Mouse (Mus musculus): ENCODE measurements at regions not wholly inside any gene's neighbourhood (a gene's known extent, or its start where the extent isn't known, plus 50 kb on each side); places are given as distances from the start of the nearest gene placed in this dataset.

DNA sequence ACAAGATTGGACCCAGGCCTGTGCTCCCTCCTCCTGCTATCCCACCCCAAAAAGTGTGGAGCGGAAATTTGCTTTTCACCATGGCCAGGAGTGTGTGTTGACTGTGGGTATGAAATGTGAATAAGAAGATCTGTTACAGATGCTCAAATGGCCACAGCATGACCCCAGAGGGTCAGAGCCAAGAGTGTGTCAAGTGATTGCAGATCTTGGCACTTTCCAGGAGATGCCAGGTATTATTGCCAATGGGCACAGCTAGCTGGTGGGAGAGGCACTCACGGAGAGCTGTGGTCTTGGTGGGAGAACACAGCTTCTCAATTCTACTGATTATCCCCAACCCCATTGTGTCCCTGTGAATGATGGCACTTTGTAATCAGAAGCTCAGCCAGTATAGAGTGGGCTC, 62.7 kb downstream of the Smim20 start:
- Histone ChIP-seq H3K4me1 (no peaks in the 10 kb centered on the region), H3K36me3 (no peaks in the 10 kb centered on the region), H3K9ac (no peak overlapping the region), H3K9me3 (no peaks in the 10 kb centered on the region), H3K4me2 (no peak overlapping the region), H3K27ac (replicated peaks) (no peak overlapping the region), H3K27me3 (replicated peaks) (peaks cover 41% of the 10 kb centered on the region), H3K4me3 (no peak overlapping the region)
- no peak for ATAC-seq (ENCODE audit: extremely low read depth, insufficient number of reproducible peaks, low FRiP score, low TSS enrichment)
- 65% methylated on average over 2 of the region's 2 CpGs for WGBS

DNA sequence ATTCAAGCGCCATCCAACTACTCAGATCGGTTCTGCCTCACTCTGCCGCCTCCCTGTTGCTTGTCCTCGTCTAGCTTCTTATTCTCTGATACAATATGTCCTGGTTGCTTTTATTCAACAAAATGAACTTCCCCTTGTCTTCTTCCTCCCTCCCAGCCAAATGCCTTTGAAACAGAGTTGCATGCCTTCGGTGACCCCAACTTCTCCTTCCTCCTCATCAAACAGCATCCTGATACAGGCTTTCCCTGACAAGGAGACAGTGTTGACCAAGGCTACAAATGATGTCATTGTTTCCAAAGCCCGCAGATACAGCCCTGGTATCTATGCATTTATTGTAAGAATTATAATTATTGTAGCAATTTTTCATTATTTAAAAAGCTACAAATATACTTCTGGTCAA, 69.8 kb downstream of the Smim20 start:
- Histone ChIP-seq H3K4me3 (no peak overlapping the region), H3K9ac (no peak overlapping the region), H3K4me1 (no peaks in the 10 kb centered on the region), H3K27ac (replicated peaks) (no peak overlapping the region), H3K36me3 (no peaks in the 10 kb centered on the region), H3K9me3 (no peaks in the 10 kb centered on the region), H3K4me2 (no peak overlapping the region), H3K27me3 (replicated peaks) (0 out of 2 replicates have a peak, but pooled peaks cover 1% of the 10 kb centered on the region)
- 71% methylated on average over 6 of the region's 6 CpGs for WGBS
- ATAC-seq (ENCODE audit: extremely low read depth, insufficient number of reproducible peaks, low FRiP score, low TSS enrichment) = no peak

DNA sequence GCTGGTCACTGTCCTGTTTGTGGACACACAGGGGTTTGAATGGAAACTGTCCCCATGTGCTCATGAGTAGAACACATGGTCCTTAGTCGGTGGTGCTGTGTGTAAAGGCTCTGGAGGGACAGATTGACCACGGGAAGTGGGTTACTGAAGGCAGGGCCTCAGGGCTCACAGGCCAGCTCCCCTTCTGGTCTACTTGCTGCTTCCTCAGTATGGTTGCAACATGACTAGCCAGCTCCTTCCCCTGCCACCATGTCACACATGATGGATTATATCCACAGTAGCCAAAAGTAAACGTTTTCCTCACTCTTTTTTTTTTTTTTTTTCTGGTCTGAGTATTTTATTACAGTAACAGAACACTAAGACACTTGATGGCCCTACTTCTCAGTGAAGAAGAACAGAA, 70.9 kb downstream of the Smim20 start:
- H3K9me3 ChIP-seq = no peaks in the 10 kb centered on the region
- no peaks in the 10 kb centered on the region for H3K36me3 ChIP-seq
- H3K4me1 ChIP-seq = no peaks in the 10 kb centered on the region
- no peak overlapping the region for H3K4me3 ChIP-seq
- no peak overlapping the region for H3K9ac ChIP-seq
- H3K27me3 ChIP-seq (replicated peaks) = 0 out of 2 replicates have a peak, but pooled peaks cover 2% of the 10 kb centered on the region
- 39% methylated on average over 3 of the region's 3 CpGs for WGBS
- ATAC-seq (ENCODE audit: extremely low read depth, insufficient number of reproducible peaks, low FRiP score, low TSS enrichment) = no peak
- H3K4me2 ChIP-seq = no peak overlapping the region
- no peak overlapping the region for H3K27ac ChIP-seq (replicated peaks)

DNA sequence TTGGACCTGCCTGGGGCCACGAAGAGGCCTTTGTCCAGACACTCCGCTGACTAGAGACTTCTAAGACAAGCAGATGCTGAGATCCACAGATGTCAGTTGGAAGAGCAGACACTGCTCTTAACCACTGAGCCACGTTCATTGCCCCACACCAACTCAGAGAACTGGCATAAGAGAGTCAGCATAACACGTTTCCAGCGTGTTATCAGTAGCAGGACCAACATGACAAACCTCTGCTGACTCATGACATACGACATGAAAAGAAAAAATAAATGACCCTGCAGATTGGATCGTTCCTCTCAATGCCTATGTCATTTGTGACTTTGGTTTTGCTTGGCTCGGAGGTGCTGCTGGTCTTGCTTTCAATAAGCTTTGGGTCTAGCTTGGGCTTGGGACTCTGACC, 78.3 kb downstream of the Smim20 start:
- Histone ChIP-seq H3K4me2 (no peak overlapping the region), H3K27ac (replicated peaks) (no peak overlapping the region), H3K9ac (no peak overlapping the region), H3K27me3 (replicated peaks) (peaks cover 46% of the 10 kb centered on the region), H3K9me3 (no peaks in the 10 kb centered on the region), H3K36me3 (no peaks in the 10 kb centered on the region), H3K4me1 (0 out of 2 replicates have a peak, but pooled peaks cover 10% of the 10 kb centered on the region), H3K4me3 (no peak overlapping the region)
- WGBS = 65% methylated on average over 8 of the region's 8 CpGs
- no peak for ATAC-seq (ENCODE audit: extremely low read depth, insufficient number of reproducible peaks, low FRiP score, low TSS enrichment)

DNA sequence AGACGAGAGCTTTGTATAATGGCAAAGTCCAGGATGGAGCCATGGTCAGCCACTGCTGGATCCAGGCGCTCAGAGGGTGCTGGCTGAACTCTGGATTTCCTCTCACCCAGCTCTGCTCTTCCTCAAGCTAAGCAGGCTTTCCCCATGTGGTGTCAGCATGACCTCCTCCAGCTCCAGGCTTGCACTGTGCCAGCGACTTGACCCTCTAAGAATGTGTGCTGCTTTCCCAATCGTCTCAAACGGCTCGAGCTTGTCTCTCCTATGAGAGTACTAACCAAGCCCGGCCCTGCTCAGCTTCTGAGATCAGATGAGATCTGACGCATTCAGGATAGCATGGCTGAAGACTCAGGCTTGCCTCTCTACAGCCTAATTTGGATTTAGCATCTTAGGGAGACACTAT, 79.1 kb downstream of the Smim20 start:
- 28% methylated on average over 8 of the region's 8 CpGs for WGBS
- Histone ChIP-seq H3K27me3 (replicated peaks) (peaks cover 53% of the 10 kb centered on the region), H3K4me1 (0 out of 2 replicates have a peak, but pooled peaks cover 10% of the 10 kb centered on the region), H3K4me3 (no peak overlapping the region), H3K9me3 (no peaks in the 10 kb centered on the region), H3K9ac (no peak overlapping the region), H3K36me3 (no peaks in the 10 kb centered on the region), H3K27ac (replicated peaks) (no peak overlapping the region), H3K4me2 (no peak overlapping the region)
- no peak for ATAC-seq (ENCODE audit: extremely low read depth, insufficient number of reproducible peaks, low FRiP score, low TSS enrichment)

DNA sequence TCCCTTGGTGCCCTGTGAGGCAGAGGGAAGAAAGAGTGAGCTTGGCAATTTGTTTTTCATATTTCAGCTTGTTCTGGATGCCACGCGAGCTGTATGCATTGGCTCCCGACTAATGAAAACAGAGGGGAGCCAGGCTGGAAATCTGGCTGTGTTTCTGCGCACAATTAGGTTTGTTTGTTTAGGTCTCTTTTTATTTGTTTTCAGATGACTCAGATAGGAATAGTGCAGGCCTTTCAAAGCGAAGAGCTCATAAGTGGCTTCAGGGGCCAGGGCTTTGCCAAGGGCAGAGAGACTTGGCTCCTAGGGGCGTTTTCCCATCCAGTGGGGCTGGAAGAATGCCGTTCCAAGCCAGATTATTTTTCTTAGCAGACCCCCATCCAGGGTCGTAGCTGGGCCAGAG, 79.9 kb downstream of the Smim20 start:
- Histone ChIP-seq H3K4me3 (no peak overlapping the region), H3K9ac (no peak overlapping the region), H3K36me3 (no peaks in the 10 kb centered on the region), H3K9me3 (no peaks in the 10 kb centered on the region), H3K27me3 (replicated peaks) (peaks cover 59% of the 10 kb centered on the region), H3K27ac (replicated peaks) (no peak overlapping the region), H3K4me2 (no peak overlapping the region), H3K4me1 (0 out of 2 replicates have a peak, but pooled peaks cover 10% of the 10 kb centered on the region)
- 50% methylated on average over 8 of the region's 8 CpGs for WGBS
- ATAC-seq (ENCODE audit: extremely low read depth, insufficient number of reproducible peaks, low FRiP score, low TSS enrichment) = no peak

DNA sequence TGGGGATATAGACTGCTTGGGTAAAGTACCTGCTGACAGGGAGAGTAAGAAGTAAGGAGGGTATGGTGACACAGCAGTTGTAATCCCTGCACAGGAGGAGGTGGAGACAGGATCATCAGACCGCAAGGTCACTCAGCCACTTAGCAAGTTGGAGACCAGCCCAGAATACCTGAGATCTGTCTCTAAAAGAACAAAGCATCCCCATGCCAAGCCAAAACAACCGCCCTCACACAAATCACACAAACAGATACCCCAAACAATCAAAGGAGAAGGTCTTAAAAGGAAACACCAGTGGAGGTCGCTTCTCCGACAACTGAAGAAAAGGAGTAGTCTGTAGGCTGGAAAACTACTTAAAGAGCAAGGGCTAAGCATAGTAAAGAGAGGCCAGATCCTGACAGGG, 86.0 kb downstream of the Smim20 start:
- H3K9ac ChIP-seq = no peak overlapping the region
- 32% methylated on average over 4 of the region's 4 CpGs for WGBS
- H3K4me2 ChIP-seq = no peak overlapping the region
- H3K4me1 ChIP-seq = 0 out of 2 replicates have a peak, but pooled peaks cover 6% of the 10 kb centered on the region
- no peak overlapping the region for H3K4me3 ChIP-seq
- H3K9me3 ChIP-seq = no peaks in the 10 kb centered on the region
- ATAC-seq (ENCODE audit: extremely low read depth, insufficient number of reproducible peaks, low FRiP score, low TSS enrichment) = no peak
- H3K27ac ChIP-seq (replicated peaks) = no peak overlapping the region
- no peaks in the 10 kb centered on the region for H3K36me3 ChIP-seq
- peaks cover 51% of the 10 kb centered on the region for H3K27me3 ChIP-seq (replicated peaks)

DNA sequence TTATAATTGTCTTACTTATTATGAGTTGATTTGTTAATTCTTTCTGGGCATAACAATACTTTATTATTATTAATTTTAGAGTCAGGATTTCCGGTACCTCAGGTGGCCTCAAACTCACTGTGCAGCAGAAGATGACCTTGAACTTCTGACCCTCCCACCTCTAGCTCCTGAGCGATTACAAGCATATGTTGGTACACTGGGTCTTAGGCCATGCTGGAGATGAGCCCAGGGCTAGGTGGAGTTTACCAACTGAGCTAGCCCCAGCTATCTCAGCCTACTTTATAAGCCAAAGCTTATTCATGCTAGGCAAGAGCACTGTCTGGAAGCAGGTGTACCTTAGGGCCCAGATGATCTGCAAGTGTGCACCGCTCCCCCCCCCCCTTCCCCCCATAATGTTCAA, 87.4 kb downstream of the Smim20 start:
- 80% methylated on average over 3 of the region's 3 CpGs for WGBS
- H3K9me3 ChIP-seq = no peaks in the 10 kb centered on the region
- no peak overlapping the region for H3K4me3 ChIP-seq
- 0 out of 2 replicates have a peak, but pooled peaks cover 6% of the 10 kb centered on the region for H3K4me1 ChIP-seq
- no peak overlapping the region for H3K27ac ChIP-seq (replicated peaks)
- peaks cover 38% of the 10 kb centered on the region for H3K27me3 ChIP-seq (replicated peaks)
- no peaks in the 10 kb centered on the region for H3K36me3 ChIP-seq
- ATAC-seq (ENCODE audit: extremely low read depth, insufficient number of reproducible peaks, low FRiP score, low TSS enrichment) = no peak
- H3K9ac ChIP-seq = no peak overlapping the region
- no peak overlapping the region for H3K4me2 ChIP-seq

DNA sequence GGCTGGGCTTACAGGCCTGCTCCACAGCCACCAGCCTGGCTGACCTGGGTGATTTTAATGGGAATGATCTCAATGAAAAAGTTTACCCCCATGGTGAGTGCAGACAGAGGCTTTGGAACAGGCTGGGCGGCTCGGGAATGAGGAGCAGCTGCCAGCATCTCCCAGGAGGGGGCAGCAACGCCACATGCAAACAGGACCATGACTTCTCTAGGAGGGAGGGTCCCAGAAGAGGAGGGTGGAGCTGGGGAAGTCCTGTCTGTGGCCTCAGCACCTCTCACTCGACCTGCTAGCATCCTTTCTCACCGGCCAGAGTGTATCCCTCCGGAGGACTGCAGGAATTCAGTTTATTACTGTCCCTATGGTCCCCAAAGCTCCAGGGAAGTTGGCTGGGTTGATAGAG, 88.2 kb downstream of the Smim20 start:
- H3K4me3 ChIP-seq = no peak overlapping the region
- no peak overlapping the region for H3K9ac ChIP-seq
- no peak overlapping the region for H3K4me2 ChIP-seq
- H3K27ac ChIP-seq (replicated peaks) = no peak overlapping the region
- H3K27me3 ChIP-seq (replicated peaks) = peaks cover 32% of the 10 kb centered on the region
- 1% methylated on average over 6 of the region's 6 CpGs for WGBS
- no peaks in the 10 kb centered on the region for H3K36me3 ChIP-seq
- H3K4me1 ChIP-seq = peaks cover 11% of the 10 kb centered on the region; the same call in 1 of the 2 replicates
- H3K9me3 ChIP-seq = no peaks in the 10 kb centered on the region
- no peak for ATAC-seq (ENCODE audit: extremely low read depth, insufficient number of reproducible peaks, low FRiP score, low TSS enrichment)

DNA sequence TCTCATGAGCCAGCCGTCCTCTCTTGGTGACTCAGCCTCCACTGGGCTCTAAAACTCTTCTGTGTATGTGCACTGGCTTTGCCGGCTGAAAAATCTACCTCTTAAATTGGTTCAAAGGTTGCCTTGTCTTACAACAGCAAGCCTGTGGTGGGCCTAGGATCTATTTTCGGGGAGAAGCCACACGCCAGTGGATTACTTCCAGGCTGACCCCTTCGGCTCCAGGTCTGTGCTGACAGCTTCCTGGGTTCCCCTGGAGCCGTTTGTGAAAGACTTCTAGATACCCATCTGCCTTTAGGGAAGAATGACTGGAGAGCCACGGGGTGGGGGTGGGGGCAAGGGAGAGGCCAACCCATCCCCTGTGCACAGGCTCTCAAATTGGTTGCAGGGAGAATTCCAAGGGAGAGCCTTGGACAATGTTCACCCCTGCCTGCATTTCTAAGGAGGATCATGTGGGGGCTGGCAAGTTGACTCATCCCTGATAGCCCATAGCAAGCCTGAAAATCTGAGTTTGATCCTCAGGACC, 90.3 kb downstream of the Smim20 start:
- Histone ChIP-seq H3K4me1 (peaks cover 11% of the 10 kb centered on the region; the same call in 1 of the 2 replicates), H3K9me3 (no peaks in the 10 kb centered on the region), H3K9ac (no peak overlapping the region), H3K27ac (replicated peaks) (no peak overlapping the region), H3K4me2 (no peak overlapping the region), H3K27me3 (replicated peaks) (peaks cover 19% of the 10 kb centered on the region), H3K4me3 (no peak overlapping the region), H3K36me3 (no peaks in the 10 kb centered on the region)
- ATAC-seq (ENCODE audit: extremely low read depth, insufficient number of reproducible peaks, low FRiP score, low TSS enrichment) = no peak
- WGBS = 42% methylated on average over 7 of the region's 7 CpGs

DNA sequence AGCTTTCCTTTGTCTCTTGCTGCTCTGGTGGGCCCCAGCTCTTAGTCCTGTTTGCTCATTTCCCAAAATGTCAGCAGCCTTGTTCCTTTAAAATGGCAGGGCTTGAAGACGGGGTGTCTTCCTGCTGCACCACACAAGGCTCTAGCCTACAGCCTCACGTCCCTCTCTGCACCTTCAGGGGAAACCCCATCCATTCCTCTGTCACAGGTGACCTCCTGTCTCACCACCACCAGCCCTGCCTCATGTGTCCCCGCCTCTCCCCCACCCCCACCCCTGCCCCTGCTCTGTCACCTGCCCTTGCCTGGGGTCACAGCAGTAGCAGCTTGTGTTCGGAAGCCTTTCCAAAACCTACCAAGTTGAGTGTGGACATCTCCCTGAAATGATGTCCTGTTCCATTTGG, 91.3 kb downstream of the Smim20 start:
- Histone ChIP-seq H3K9me3 (no peaks in the 10 kb centered on the region), H3K4me3 (no peak overlapping the region), H3K4me1 (peaks cover 5% of the 10 kb centered on the region; the same call in 1 of the 2 replicates), H3K36me3 (no peaks in the 10 kb centered on the region), H3K27ac (replicated peaks) (no peak overlapping the region), H3K4me2 (no peak overlapping the region), H3K27me3 (replicated peaks) (peaks cover 26% of the 10 kb centered on the region), H3K9ac (no peak overlapping the region)
- 60% methylated on average over 4 of the region's 4 CpGs for WGBS
- ATAC-seq (ENCODE audit: extremely low read depth, insufficient number of reproducible peaks, low FRiP score, low TSS enrichment) = no peak

DNA sequence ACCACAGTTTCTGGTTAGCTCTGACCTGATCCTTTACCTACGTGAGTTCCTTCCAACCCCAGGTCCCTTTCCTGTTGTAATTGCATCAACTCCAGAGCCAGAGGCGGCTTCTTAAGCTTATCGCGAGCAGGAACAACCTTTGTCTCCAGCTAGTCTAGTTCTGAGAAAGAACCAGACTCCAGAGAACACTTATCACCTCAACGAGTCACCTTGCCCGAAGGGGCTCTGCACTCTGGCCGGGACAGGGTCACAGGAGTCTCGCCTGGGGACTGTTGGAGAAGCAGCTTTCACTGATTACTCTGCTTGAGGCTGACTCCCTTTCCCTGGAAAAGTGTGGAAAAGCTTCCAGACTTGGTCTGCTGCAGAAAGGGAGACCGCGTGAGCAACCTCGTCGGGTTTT, 93.0 kb downstream of the Smim20 start:
- no peaks in the 10 kb centered on the region for H3K36me3 ChIP-seq
- WGBS = 52% methylated on average over 12 of the region's 12 CpGs
- ATAC-seq (ENCODE audit: extremely low read depth, insufficient number of reproducible peaks, low FRiP score, low TSS enrichment) = no peak

More for the DNA sequence above, 93.0 kb downstream of the Smim20 start:
- H3K27me3 ChIP-seq (replicated peaks) = peaks cover 22% of the 10 kb centered on the region
- H3K4me2 ChIP-seq = no peak overlapping the region
- H3K4me3 ChIP-seq = no peak overlapping the region
- H3K4me1 ChIP-seq = peaks cover 5% of the 10 kb centered on the region; the same call in 1 of the 2 replicates
- no peak overlapping the region for H3K9ac ChIP-seq
- H3K27ac ChIP-seq (replicated peaks) = no peak overlapping the region
- H3K9me3 ChIP-seq = no peaks in the 10 kb centered on the region

Measured in heart, embryonic 13.5 days (tissue).